Mouse (Mus musculus) intestine, embryonic 16.5 days (tissue): ENCODE data around the gene Gsg1l. TPM values are rescaled to one million over a fixed set of nuclear protein-coding genes. Genes with fewer than 3 reads are reported as not detected.
A peak's percentile ranks its signal among the peaks of the same experiment; 100 is the strongest.

Source experiments
- ATAC-seq: fragments of 200-750 bp; cut with Nextera tagmentation; 2 replicates; pipeline ENCODE4 v1.8.0; 2017; ENCODE audit warnings: moderate TSS enrichment, moderate library complexity
- H3K27ac ChIP-seq: fragments of 300-500 bp; sonication (generic); 2 replicates; pipeline ENCODE4 v1.5.1; 2014; ENCODE audit warnings: mild to moderate bottlenecking, low read length
- H3K27me3 ChIP-seq: fragments of 300-500 bp; sonication (generic); replicated peaks from 2 replicates; pipeline ENCODE4 v1.6.1; 2014; ENCODE audit warnings: low read length, control low read depth, mixed read lengths; ENCODE audit not compliant: control insufficient read depth, insufficient read depth
- H3K36me3 ChIP-seq: fragments of 300-500 bp; sonication (generic); 2 replicates; pipeline ENCODE4 v1.6.1; 2014; ENCODE audit warnings: low read length, control low read depth; ENCODE audit not compliant: control insufficient read depth, insufficient read depth
- H3K4me1 ChIP-seq: fragments of 300-500 bp; sonication (generic); 2 replicates; pipeline ENCODE4 v1.6.1; 2014; ENCODE audit warnings: low read length, control low read depth, mixed read lengths; ENCODE audit not compliant: control insufficient read depth, insufficient read depth
- H3K4me2 ChIP-seq: fragments of 300-500 bp; sonication (generic); 2 replicates; pipeline ENCODE4 v1.6.1; 2014; ENCODE audit warnings: low read depth, low read length, control low read depth
- H3K4me3 ChIP-seq: fragments of 300-500 bp; sonication (generic); 2 replicates; pipeline ENCODE4 v1.5.1; 2014; ENCODE audit warnings: mild to moderate bottlenecking, low read length
- H3K9ac ChIP-seq: fragments of 300-500 bp; sonication (generic); 2 replicates; pipeline ENCODE4 v1.6.1; 2014; ENCODE audit warnings: low read depth, low read length
- H3K9me3 ChIP-seq: fragments of 300-500 bp; sonication (generic); 2 replicates; pipeline ENCODE4 v1.6.1; 2016; ENCODE audit warnings: low read length, control low read depth; ENCODE audit not compliant: control insufficient read depth
- WGBS: fragments of 180-500 bp; shearing (Covaris S2); extraction: QIAGEN DNeasy Blood & Tissue Kit; methylation state at CpG from one replicate; pipeline ENCODE4 v1.1.7; 2014; 5-methylcytosine and 5-hydroxymethylcytosine counted together
- polyA plus RNA-seq: library from polyadenylated mRNA; unstranded; fragments of >200 nt; fragmentation: Nextera tagmentation; extraction: Ambion mirVana; gene quantifications from 2 replicates; pipeline ENCODE4 v1.2.1, GENCODE M21; 2015

Gsg1l gene
- polyA plus RNA-seq, 1 experiment from 2014 or later, result 0.48 TPM

GRCm38 (mm10) chr7:126065243-126065876 lies 16.9 kb downstream of the Gsg1l start:
- no peaks in the 10 kb centered on the region for H3K4me1 ChIP-seq
- no peaks in the 10 kb centered on the region for H3K36me3 ChIP-seq
- H3K9ac ChIP-seq, result no peak overlapping the region
- no peak for ATAC-seq
- no peaks in the 10 kb centered on the region for H3K9me3 ChIP-seq
- no peak overlapping the region for H3K27ac ChIP-seq
- H3K4me2 ChIP-seq, result no peak overlapping the region
- no peaks in the 10 kb centered on the region for H3K27me3 ChIP-seq
- WGBS, result 68% methylated on average over 5 of the region's 5 CpGs
- H3K4me3 ChIP-seq, result no peak overlapping the region

DNA sequence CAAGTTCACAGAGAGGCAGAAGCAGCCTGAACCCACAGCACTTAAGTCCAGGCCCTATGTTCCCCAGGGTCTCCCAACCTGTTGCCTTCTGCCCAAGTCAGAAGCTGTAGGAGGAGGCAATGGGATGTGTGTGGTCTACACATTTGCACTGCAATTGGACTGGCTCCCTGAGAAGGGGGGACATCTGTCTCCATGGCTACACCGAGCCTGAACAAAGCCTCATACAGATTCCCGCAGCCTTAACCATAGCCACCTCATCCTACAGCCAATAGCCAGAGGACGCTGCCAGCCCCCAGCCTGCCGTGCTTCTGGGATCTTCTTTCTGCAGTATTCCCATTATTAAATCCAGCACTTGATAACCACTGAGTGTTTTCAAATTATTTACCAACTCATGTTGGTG lies 20.0 kb downstream of the Gsg1l start:
- Histone ChIP-seq H3K9me3 (no peaks in the 10 kb centered on the region), H3K36me3 (no peaks in the 10 kb centered on the region), H3K9ac (no peak overlapping the region), H3K4me1 (no peaks in the 10 kb centered on the region), H3K27ac (no peak overlapping the region), H3K4me3 (no peak overlapping the region), H3K4me2 (no peak overlapping the region), H3K27me3 (no peaks in the 10 kb centered on the region)
- no peak for ATAC-seq
- WGBS, result 85% methylated on average over 4 of the region's 4 CpGs

DNA sequence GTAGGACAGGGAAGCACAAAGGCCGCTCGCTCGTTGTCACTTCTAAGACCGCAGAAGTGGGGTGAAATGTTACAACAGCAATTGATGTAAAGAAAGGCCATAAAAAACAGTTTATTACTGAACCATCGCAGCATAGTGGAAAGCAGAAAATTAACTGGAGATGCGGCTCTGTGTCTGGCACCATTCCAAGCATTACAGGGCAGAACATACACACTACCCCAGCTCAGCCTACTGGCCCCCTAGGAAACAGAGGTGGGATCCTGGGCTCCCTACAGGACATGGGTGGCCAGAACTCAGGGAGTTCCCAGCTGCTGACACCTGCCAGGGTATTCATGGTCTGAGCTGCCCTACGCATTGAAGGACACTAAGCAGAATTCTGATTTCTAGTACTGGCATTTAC lies 23.3 kb downstream of the Gsg1l start:
- peak; percentile 48; the same call in 1 of the 2 replicates for ATAC-seq
- Histone ChIP-seq H3K9me3 (no peaks in the 10 kb centered on the region), H3K4me3 (no peak overlapping the region), H3K27ac (no peak overlapping the region), H3K4me2 (no peak overlapping the region), H3K27me3 (no peaks in the 10 kb centered on the region), H3K36me3 (no peaks in the 10 kb centered on the region), H3K9ac (no peak overlapping the region), H3K4me1 (no peaks in the 10 kb centered on the region)
- WGBS, result 28% methylated on average over 7 of the region's 7 CpGs

GRCm38 (mm10) chr7:126057332-126057914 lies 24.8 kb downstream of the Gsg1l start:
- Histone ChIP-seq H3K27me3 (no peaks in the 10 kb centered on the region), H3K4me3 (no peak overlapping the region), H3K36me3 (no peaks in the 10 kb centered on the region), H3K9ac (no peak overlapping the region), H3K27ac (no peak overlapping the region), H3K9me3 (no peaks in the 10 kb centered on the region), H3K4me1 (no peaks in the 10 kb centered on the region), H3K4me2 (no peak overlapping the region)
- 54% methylated on average over 10 of the region's 10 CpGs for WGBS
- no peak for ATAC-seq

- H3K4me3 ChIP-seq, result no peak overlapping the region
- no peak overlapping the region for H3K4me2 ChIP-seq
- H3K9me3 ChIP-seq, result no peaks in the 10 kb centered on the region
- no peak overlapping the region for H3K27ac ChIP-seq
- no peaks in the 10 kb centered on the region for H3K27me3 ChIP-seq
- 62% methylated on average over 6 of the region's 6 CpGs for WGBS
- no peaks in the 10 kb centered on the region for H3K36me3 ChIP-seq
- no peaks in the 10 kb centered on the region for H3K4me1 ChIP-seq
- ATAC-seq, result no peak
- H3K9ac ChIP-seq, result no peak overlapping the region
These were observed 27.6 kb downstream of the Gsg1l start for GRCm38 (mm10) chr7:126054574-126054973.

DNA sequence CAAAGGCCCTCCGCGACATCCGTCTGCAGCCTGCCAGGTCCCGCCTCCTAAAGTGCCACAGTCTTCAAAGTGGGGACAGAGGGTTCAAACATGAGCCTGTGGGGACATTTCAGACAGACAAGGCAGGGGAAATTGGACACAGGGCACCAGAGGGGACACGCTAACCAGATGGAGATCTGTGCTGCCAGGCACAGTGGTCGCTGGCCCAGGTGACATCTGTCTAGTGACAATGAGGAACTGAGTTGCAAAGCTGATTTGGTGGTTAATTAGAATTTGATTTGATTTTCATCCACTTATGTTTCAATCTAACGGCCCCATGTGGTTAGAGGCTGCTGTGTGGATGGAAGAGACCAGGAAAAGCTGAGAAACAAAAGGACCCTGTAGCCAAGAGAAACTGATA lies 28.6 kb downstream of the Gsg1l start:
- 83% methylated on average over 7 of the region's 7 CpGs for WGBS
- H3K27ac ChIP-seq, result no peak overlapping the region
- H3K27me3 ChIP-seq, result no peaks in the 10 kb centered on the region
- no peaks in the 10 kb centered on the region for H3K36me3 ChIP-seq
- ATAC-seq, result no peak
- no peak overlapping the region for H3K4me3 ChIP-seq
- no peak overlapping the region for H3K4me2 ChIP-seq
- no peaks in the 10 kb centered on the region for H3K4me1 ChIP-seq
- H3K9ac ChIP-seq, result no peak overlapping the region
- H3K9me3 ChIP-seq, result no peaks in the 10 kb centered on the region

DNA sequence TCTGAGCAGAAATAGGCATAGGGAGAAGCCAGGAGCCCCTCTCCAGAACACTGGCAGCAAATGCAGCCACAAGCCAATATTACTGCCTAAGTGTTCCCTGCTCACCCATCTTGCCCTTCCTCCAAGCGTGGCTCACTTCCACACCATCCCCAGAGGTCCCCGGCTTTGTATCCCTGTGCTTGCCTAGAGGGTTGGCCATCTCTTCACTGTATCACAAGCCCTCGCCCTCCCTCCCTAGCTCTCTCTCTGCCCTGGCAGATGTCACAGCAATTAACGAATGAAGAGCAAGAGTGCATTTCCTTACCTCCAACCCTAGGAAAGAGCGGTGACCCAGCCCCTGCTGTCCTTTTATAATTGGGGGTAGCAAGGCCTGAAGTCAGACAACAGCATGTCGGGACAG lies 30.3 kb downstream of the Gsg1l start:
- Histone ChIP-seq H3K4me2 (no peak overlapping the region), H3K27me3 (no peaks in the 10 kb centered on the region), H3K27ac (no peak overlapping the region), H3K4me3 (no peak overlapping the region), H3K36me3 (no peaks in the 10 kb centered on the region), H3K4me1 (no peaks in the 10 kb centered on the region), H3K9me3 (no peaks in the 10 kb centered on the region), H3K9ac (no peak overlapping the region)
- WGBS, result 61% methylated on average over 6 of the region's 6 CpGs
- ATAC-seq, result no peak

DNA sequence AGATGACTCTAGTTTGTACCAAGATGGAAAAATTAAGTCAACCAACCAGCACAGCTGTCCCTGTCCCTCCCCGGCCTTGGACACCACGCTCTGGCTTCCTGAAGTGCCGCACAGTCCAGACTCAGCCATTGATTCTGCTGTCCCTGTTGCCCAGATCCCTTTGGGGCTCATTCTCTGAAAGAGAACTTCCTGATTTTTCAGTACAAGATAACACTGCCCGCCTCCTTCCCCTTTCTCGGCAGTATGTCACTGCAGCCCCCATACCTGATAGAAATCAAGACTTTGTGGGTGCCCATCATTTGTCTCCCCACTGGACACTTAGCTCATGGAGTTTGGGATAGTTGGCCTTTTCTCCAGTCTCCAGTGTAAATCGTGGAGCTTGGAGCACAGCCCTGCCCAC lies 37.1 kb downstream of the Gsg1l start:
- H3K9me3 ChIP-seq, result no peaks in the 10 kb centered on the region
- H3K9ac ChIP-seq, result no peak overlapping the region
- no peak overlapping the region for H3K4me3 ChIP-seq
- no peaks in the 10 kb centered on the region for H3K36me3 ChIP-seq
- 86% methylated on average over 6 of the region's 6 CpGs for WGBS
- ATAC-seq, result no peak
- H3K27ac ChIP-seq, result no peak overlapping the region
- no peak overlapping the region for H3K4me2 ChIP-seq
- peaks cover 9% of the 10 kb centered on the region; the same call in 1 of the 2 replicates for H3K4me1 ChIP-seq
- no peaks in the 10 kb centered on the region for H3K27me3 ChIP-seq

GRCm38 (mm10) chr7:126042306-126042705 lies 39.9 kb downstream of the Gsg1l start:
- no peaks in the 10 kb centered on the region for H3K9me3 ChIP-seq
- H3K4me2 ChIP-seq, result no peak overlapping the region

More at GRCm38 (mm10) chr7:126042306-126042705, 39.9 kb downstream of the Gsg1l start:
- Histone ChIP-seq H3K27ac (no peak overlapping the region), H3K9ac (no peak overlapping the region), H3K36me3 (no peaks in the 10 kb centered on the region), H3K27me3 (no peaks in the 10 kb centered on the region), H3K4me1 (peaks cover 17% of the 10 kb centered on the region), H3K4me3 (no peak overlapping the region)
- 40% methylated on average over 3 of the region's 3 CpGs for WGBS
- peak; percentile 49 for ATAC-seq
